Mouse (Mus musculus): Measurements from ENCODE around the gene Fyb. TPM values are rescaled to one million over a fixed set of nuclear protein-coding genes. Genes with fewer than 3 reads are reported as not detected.
A peak's percentile ranks its signal among the peaks of the same experiment; 100 is the strongest.
"Not testable (repeated sequence)": the region's sequence is repeated elsewhere in the genome, so short reads cannot be mapped to it uniquely, and the experiment has no call there.

Gene Fyb
- polyA plus RNA-seq, 1 experiment, result 5.7 TPM

- no peak overlapping the region for H3K4me3 ChIP-seq (ENCODE audit: insufficient read depth, low read length)
Measured at GRCm38 (mm10) chr15:6570164-6570861, 47.7 kb downstream of the Fyb start.

GRCm38 (mm10) chr15:6570876-6571275, 48.2 kb downstream of the Fyb start:
- no peak overlapping the region for H3K4me3 ChIP-seq (ENCODE audit: insufficient read depth, low read length)
- TF ChIP-seq POLR2A (IDR thresholded peaks at IDR 0.05; ENCODE audit: low read depth, low read length), result no peak
- peak; percentile 50; the same call in 1 of the 2 replicates for TF ChIP-seq CTCF (IDR thresholded peaks at IDR 0.05; ENCODE audit: borderline replicate concordance, insufficient read depth, low read length)

More at GRCm38 (mm10) chr15:6570164-6570861, 47.7 kb downstream of the Fyb start:
- no peak for TF ChIP-seq CTCF (IDR thresholded peaks at IDR 0.05; ENCODE audit: borderline replicate concordance, insufficient read depth, low read length)
- H3K27ac ChIP-seq (ENCODE audit: insufficient read depth, low read length), result no peak overlapping the region
- peaks cover 2% of the 10 kb centered on the region; the same call in 1 of the 2 replicates for H3K4me1 ChIP-seq (ENCODE audit: control insufficient read depth, insufficient read depth, low read length)

GRCm38 (mm10) chr15:6574283-6574960, 51.8 kb downstream of the Fyb start:
- Histone ChIP-seq H3K4me1 (ENCODE audit: control insufficient read depth, insufficient read depth, low read length) (peaks cover 4% of the 10 kb centered on the region; the same call in 1 of the 2 replicates), H3K4me3 (ENCODE audit: insufficient read depth, low read length) (no peak overlapping the region), H3K27ac (ENCODE audit: insufficient read depth, low read length) (peak overlapping the region; percentile 63)
- no peak for TF ChIP-seq CTCF (IDR thresholded peaks at IDR 0.05; ENCODE audit: borderline replicate concordance, insufficient read depth, low read length)
- TF ChIP-seq POLR2A (IDR thresholded peaks at IDR 0.05; ENCODE audit: low read depth, low read length), result no peak

More at GRCm38 (mm10) chr15:6570876-6571275, 48.2 kb downstream of the Fyb start:
- no peak overlapping the region for H3K27ac ChIP-seq (ENCODE audit: insufficient read depth, low read length)
- H3K4me1 ChIP-seq (ENCODE audit: control insufficient read depth, insufficient read depth, low read length), result peaks cover 2% of the 10 kb centered on the region; the same call in 1 of the 2 replicates

- TF ChIP-seq CTCF (IDR thresholded peaks at IDR 0.05; ENCODE audit: borderline replicate concordance, insufficient read depth, low read length) (no peak), POLR2A (IDR thresholded peaks at IDR 0.05; ENCODE audit: low read depth, low read length) (no peak)
- H3K4me3 ChIP-seq (ENCODE audit: insufficient read depth, low read length), result no peak overlapping the region
- no peak overlapping the region for H3K27ac ChIP-seq (ENCODE audit: insufficient read depth, low read length)
- H3K4me1 ChIP-seq (ENCODE audit: control insufficient read depth, insufficient read depth, low read length), result peaks cover 4% of the 10 kb centered on the region; the same call in 1 of the 2 replicates
Measured at GRCm38 (mm10) chr15:6577971-6578370, 55.3 kb downstream of the Fyb start.

GRCm38 (mm10) chr15:6578654-6579053, 56.0 kb downstream of the Fyb start:
- no peak overlapping the region for H3K4me3 ChIP-seq (ENCODE audit: insufficient read depth, low read length)
- no peak overlapping the region for H3K27ac ChIP-seq (ENCODE audit: insufficient read depth, low read length)
- 0 out of 2 replicates have a peak, but pooled peaks cover 4% of the 10 kb centered on the region for H3K4me1 ChIP-seq (ENCODE audit: control insufficient read depth, insufficient read depth, low read length)
- TF ChIP-seq POLR2A (IDR thresholded peaks at IDR 0.05; ENCODE audit: low read depth, low read length) (no peak), CTCF (IDR thresholded peaks at IDR 0.05; ENCODE audit: borderline replicate concordance, insufficient read depth, low read length) (no peak)

GRCm38 (mm10) chr15:6579194-6579768, 56.6 kb downstream of the Fyb start:
- H3K4me3 ChIP-seq (ENCODE audit: insufficient read depth, low read length), result no peak overlapping the region
- no peak overlapping the region for H3K27ac ChIP-seq (ENCODE audit: insufficient read depth, low read length)
- TF ChIP-seq CTCF (IDR thresholded peaks at IDR 0.05; ENCODE audit: borderline replicate concordance, insufficient read depth, low read length) (no peak), POLR2A (IDR thresholded peaks at IDR 0.05; ENCODE audit: low read depth, low read length) (no peak)
- H3K4me1 ChIP-seq (ENCODE audit: control insufficient read depth, insufficient read depth, low read length), result 0 out of 2 replicates have a peak, but pooled peaks cover 4% of the 10 kb centered on the region

- TF ChIP-seq POLR2A (IDR thresholded peaks at IDR 0.05; ENCODE audit: low read depth, low read length) (no peak), CTCF (IDR thresholded peaks at IDR 0.05; ENCODE audit: borderline replicate concordance, insufficient read depth, low read length) (no peak)
- peaks cover 7% of the 10 kb centered on the region for H3K4me1 ChIP-seq (ENCODE audit: control insufficient read depth, insufficient read depth, low read length)
- H3K4me3 ChIP-seq (ENCODE audit: insufficient read depth, low read length), result no peak overlapping the region
- H3K27ac ChIP-seq (ENCODE audit: insufficient read depth, low read length), result no peak overlapping the region
Measured at GRCm38 (mm10) chr15:6579769-6580261, 57.2 kb downstream of the Fyb start.

GRCm38 (mm10) chr15:6584645-6585044, 62.0 kb downstream of the Fyb start:
- H3K4me3 ChIP-seq (ENCODE audit: insufficient read depth, low read length), result no peak overlapping the region
- H3K4me1 ChIP-seq (ENCODE audit: control insufficient read depth, insufficient read depth, low read length), result peaks cover 5% of the 10 kb centered on the region
- TF ChIP-seq POLR2A (IDR thresholded peaks at IDR 0.05; ENCODE audit: low read depth, low read length) (no peak), CTCF (IDR thresholded peaks at IDR 0.05; ENCODE audit: borderline replicate concordance, insufficient read depth, low read length) (no peak)
- H3K27ac ChIP-seq (ENCODE audit: insufficient read depth, low read length), result no peak overlapping the region

GRCm38 (mm10) chr15:6586351-6586750, 63.7 kb downstream of the Fyb start:
- not testable (repeated sequence) for H3K4me3 ChIP-seq (ENCODE audit: insufficient read depth, low read length); H3K4me1 ChIP-seq (ENCODE audit: control insufficient read depth, insufficient read depth, low read length); H3K27ac ChIP-seq (ENCODE audit: insufficient read depth, low read length)

- no peak overlapping the region for H3K4me3 ChIP-seq (ENCODE audit: insufficient read depth, low read length)
- TF ChIP-seq POLR2A (IDR thresholded peaks at IDR 0.05; ENCODE audit: low read depth, low read length) (no peak), CTCF (IDR thresholded peaks at IDR 0.05; ENCODE audit: borderline replicate concordance, insufficient read depth, low read length) (no peak)
- H3K4me1 ChIP-seq (ENCODE audit: control insufficient read depth, insufficient read depth, low read length), result peaks cover 5% of the 10 kb centered on the region
- no peak overlapping the region for H3K27ac ChIP-seq (ENCODE audit: insufficient read depth, low read length)
Measured at GRCm38 (mm10) chr15:6587526-6587925, 64.9 kb downstream of the Fyb start.

Measured in embryonic fibroblast, embryonic 13.5 days (primary cell).